Mouse (Mus musculus) neural tube, embryonic 11.5 days (tissue): ENCODE data around the gene Rora. TPM values are rescaled to one million over a fixed set of nuclear protein-coding genes. Genes with fewer than 3 reads are reported as not detected.

ENCODE experiments used
- ATAC-seq: fragments of 200-750 bp; cut with Nextera tagmentation; 2 replicates; pipeline ENCODE4 v1.8.0; 2017; ENCODE audit warnings: moderate number of reproducible peaks, mild to moderate bottlenecking, moderate TSS enrichment, moderate library complexity; ENCODE audit not compliant: insufficient read depth, low FRiP score, low TSS enrichment
- DNase-seq: peaks from one replicate; pipeline ENCODE4 v3.0.0-alpha.2; 2015; ENCODE audit warnings: low spot score
- H3K27ac ChIP-seq: fragments of 300-500 bp; sonication (generic); 2 replicates; pipeline ENCODE4 v1.5.1; 2014; ENCODE audit warnings: low read depth, mild to moderate bottlenecking, low read length
- H3K27me3 ChIP-seq: fragments of 300-500 bp; sonication (generic); 2 replicates; pipeline ENCODE4 v1.6.1; 2014; ENCODE audit warnings: mild to moderate bottlenecking, low read length, mixed read lengths; ENCODE audit not compliant: control insufficient read depth, insufficient read depth
- H3K36me3 ChIP-seq: fragments of 300-500 bp; sonication (generic); 2 replicates; pipeline ENCODE4 v1.6.1; 2014; ENCODE audit warnings: mild to moderate bottlenecking, low read length, moderate library complexity, mixed read lengths; ENCODE audit not compliant: control insufficient read depth, insufficient read depth
- H3K4me1 ChIP-seq: fragments of 300-500 bp; sonication (generic); 2 replicates; pipeline ENCODE4 v1.6.1; 2014; ENCODE audit warnings: low read length, mixed read lengths; ENCODE audit not compliant: control insufficient read depth, insufficient read depth
- H3K4me2 ChIP-seq: fragments of 300-500 bp; sonication (generic); 2 replicates; pipeline ENCODE4 v1.6.1; 2014; ENCODE audit warnings: low read depth, mild to moderate bottlenecking, moderate library complexity
- H3K4me3 ChIP-seq: fragments of 300-500 bp; sonication (generic); 2 replicates; pipeline ENCODE4 v1.5.1; 2014; ENCODE audit warnings: low read depth, low read length
- H3K9ac ChIP-seq: fragments of 300-500 bp; sonication (generic); 2 replicates; pipeline ENCODE4 v1.6.1; 2014; ENCODE audit warnings: mild to moderate bottlenecking, low read length
- H3K9me3 ChIP-seq: fragments of 300-500 bp; sonication (generic); 2 replicates; pipeline ENCODE4 v1.6.1; 2016; ENCODE audit warnings: low read length; ENCODE audit not compliant: control insufficient read depth
- WGBS: fragments of 180-500 bp; shearing (Covaris S2); extraction: QIAGEN DNeasy Blood & Tissue Kit; methylation state at CpG from one replicate; pipeline ENCODE4 v1.1.7; 2014; 5-methylcytosine and 5-hydroxymethylcytosine counted together
- polyA plus RNA-seq: library from polyadenylated mRNA; unstranded; fragments of >200 nt; fragmentation: Nextera tagmentation; extraction: Ambion mirVana; gene quantifications from 2 replicates; pipeline ENCODE4 v1.2.1, GENCODE M21; 2014

Rora gene
- polyA plus RNA-seq, 1 experiment from 2014 or later, result 3.2 TPM

DNA sequence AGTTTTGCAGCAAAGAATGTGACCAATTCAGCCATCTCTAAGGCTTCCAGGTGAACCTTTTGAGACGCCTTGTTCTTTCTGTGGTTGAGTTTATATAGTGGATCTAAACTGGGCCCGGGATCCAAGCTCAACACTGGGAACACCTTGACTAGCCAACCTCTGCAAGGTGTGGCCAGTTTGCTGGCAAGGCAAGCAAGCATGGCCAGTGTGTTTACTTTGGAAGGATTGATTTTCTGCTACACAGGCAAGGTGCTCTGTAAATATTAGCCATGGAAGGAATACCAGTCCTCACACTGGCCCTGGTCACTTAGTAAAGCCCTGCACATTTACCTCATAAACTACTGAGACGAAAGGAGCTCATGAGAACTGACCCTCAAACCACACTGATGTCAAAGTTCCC lies 172.3 kb downstream of the Rora start:
- H3K36me3 ChIP-seq, result no peaks in the 10 kb centered on the region
- no peaks in the 10 kb centered on the region for H3K27me3 ChIP-seq
- H3K4me3 ChIP-seq, result no peak overlapping the region
- H3K9ac ChIP-seq, result no peak overlapping the region
- 91% methylated on average over 3 of the region's 3 CpGs for WGBS
- no peak for ATAC-seq
- H3K27ac ChIP-seq, result no peak overlapping the region
- H3K4me1 ChIP-seq, result no peaks in the 10 kb centered on the region; the same call in 1 of the 2 replicates
- no peak overlapping the region for H3K4me2 ChIP-seq
- H3K9me3 ChIP-seq, result no peaks in the 10 kb centered on the region
- no peak for DNase-seq

DNA sequence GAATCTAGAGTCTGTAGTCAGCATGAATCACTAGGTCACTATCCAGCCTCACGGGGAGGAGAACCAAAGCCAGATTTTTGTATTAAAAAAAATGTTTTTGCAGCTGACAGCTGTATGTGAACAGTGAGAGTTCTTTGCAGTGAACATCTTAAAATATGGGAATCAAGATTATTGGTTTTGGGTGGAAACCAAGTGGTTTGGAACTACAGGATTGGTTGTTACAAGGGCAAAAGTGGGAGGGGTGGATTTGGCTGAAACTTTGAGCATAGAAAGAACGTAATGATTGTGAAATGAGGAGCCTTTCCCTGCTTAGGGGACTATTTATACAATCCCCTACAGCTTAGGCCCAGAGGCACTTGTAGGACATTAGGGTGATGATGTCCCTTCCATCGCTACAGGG lies 173.9 kb downstream of the Rora start:
- ATAC-seq (no peak), DNase-seq (no peak)
- H3K27ac ChIP-seq, result no peak overlapping the region
- H3K4me1 ChIP-seq, result no peaks in the 10 kb centered on the region; the same call in 1 of the 2 replicates
- no peaks in the 10 kb centered on the region for H3K9me3 ChIP-seq
- no peak overlapping the region for H3K4me3 ChIP-seq
- H3K9ac ChIP-seq, result no peak overlapping the region
- no peaks in the 10 kb centered on the region for H3K27me3 ChIP-seq
- WGBS, result 86% methylated on average over 3 of the region's 3 CpGs
- no peak overlapping the region for H3K4me2 ChIP-seq
- no peaks in the 10 kb centered on the region for H3K36me3 ChIP-seq

DNA sequence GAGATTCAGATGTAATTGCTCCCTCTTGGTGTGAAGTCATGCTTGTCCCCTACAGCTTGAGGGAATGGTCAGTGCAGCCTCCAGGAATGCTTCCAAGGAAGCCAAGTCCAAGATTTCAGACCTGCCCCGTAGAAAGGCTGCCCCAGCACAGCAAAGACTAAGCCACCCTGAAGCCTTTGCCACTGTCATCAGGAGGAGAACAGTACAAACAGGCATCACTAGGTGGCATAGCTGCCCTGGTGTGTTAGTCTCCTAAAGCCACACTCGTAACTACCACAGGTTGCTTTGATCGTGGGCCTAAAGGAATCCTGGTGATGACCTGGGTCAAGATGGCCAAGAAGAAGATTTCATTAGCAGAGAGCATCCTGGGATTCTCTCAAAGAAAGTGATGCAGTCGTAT lies 176.3 kb downstream of the Rora start:
- no peak overlapping the region for H3K4me2 ChIP-seq
- H3K9ac ChIP-seq, result no peak overlapping the region
- H3K27me3 ChIP-seq, result no peaks in the 10 kb centered on the region
- H3K4me3 ChIP-seq, result no peak overlapping the region
- ATAC-seq (no peak), DNase-seq (no peak)
- H3K36me3 ChIP-seq, result no peaks in the 10 kb centered on the region
- H3K27ac ChIP-seq, result no peak overlapping the region
- H3K4me1 ChIP-seq, result no peaks in the 10 kb centered on the region; the same call in 1 of the 2 replicates
- WGBS, result 88% methylated on average over 4 of the region's 4 CpGs
- H3K9me3 ChIP-seq, result no peaks in the 10 kb centered on the region

DNA sequence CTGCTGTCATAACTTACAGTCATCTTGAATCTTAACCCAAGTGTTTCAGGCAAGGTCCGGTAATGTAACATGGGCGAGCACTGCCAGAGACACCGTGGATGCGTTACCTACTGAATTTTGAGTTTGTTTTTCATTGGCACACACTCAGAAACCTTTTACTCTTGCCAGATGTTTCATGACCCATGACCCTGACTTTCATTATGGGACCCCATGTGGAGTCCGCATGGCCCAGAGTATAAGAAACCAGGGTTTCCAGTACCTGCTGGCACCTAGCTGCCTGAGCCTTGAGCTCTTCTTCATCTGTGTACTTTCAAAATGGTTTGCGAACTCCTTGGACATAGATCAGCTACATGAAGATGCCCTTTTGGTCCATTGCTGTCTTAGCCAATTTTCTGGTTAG lies 179.7 kb downstream of the Rora start:
- no peaks in the 10 kb centered on the region for H3K36me3 ChIP-seq
- no peaks in the 10 kb centered on the region for H3K27me3 ChIP-seq
- no peak overlapping the region for H3K4me2 ChIP-seq
- ATAC-seq, result no peak
- no peaks in the 10 kb centered on the region for H3K4me1 ChIP-seq
- WGBS, result 67% methylated on average over 6 of the region's 6 CpGs
- no peaks in the 10 kb centered on the region for H3K9me3 ChIP-seq
- H3K9ac ChIP-seq, result no peak overlapping the region
- DNase-seq, result no peak
- H3K27ac ChIP-seq, result no peak overlapping the region
- no peak overlapping the region for H3K4me3 ChIP-seq

DNA sequence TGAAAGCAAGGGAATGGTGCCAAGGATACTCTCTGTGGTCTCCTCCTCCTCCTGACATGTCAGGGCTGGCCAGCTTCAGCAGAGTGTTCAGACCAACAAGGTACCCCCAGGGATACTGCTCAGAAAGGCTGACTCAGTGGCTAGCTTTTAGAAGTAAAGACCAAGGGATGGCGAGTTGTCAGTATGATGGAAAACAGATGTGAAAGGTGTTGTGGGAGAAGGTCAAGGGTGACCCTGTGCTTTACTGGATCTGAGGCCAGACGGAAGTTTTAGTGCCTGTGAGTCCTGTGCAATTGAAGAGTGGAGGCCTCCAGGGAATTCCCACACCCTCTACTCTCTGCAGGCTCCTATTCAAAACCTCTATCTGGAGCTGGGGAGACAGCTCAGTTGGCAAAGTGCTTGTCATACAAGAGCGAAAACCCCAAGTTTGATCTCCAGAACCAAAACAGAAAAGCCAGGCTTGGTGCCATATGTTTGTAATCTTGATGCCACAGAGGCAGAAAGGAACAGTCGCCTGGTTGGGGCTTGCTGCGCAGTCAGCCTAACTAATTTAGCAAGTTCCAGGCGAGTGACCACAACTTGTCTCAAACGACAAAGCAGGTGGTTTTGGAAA lies 181.6 kb downstream of the Rora start:
- no peak for DNase-seq
- no peaks in the 10 kb centered on the region for H3K27me3 ChIP-seq
- no peaks in the 10 kb centered on the region for H3K4me1 ChIP-seq
- H3K27ac ChIP-seq, result no peak overlapping the region
- no peak for ATAC-seq
- H3K4me3 ChIP-seq, result no peak overlapping the region
- H3K9me3 ChIP-seq, result no peaks in the 10 kb centered on the region
- no peaks in the 10 kb centered on the region for H3K36me3 ChIP-seq
- WGBS, result 63% methylated on average over 7 of the region's 7 CpGs
- no peak overlapping the region for H3K9ac ChIP-seq
- no peak overlapping the region for H3K4me2 ChIP-seq

DNA sequence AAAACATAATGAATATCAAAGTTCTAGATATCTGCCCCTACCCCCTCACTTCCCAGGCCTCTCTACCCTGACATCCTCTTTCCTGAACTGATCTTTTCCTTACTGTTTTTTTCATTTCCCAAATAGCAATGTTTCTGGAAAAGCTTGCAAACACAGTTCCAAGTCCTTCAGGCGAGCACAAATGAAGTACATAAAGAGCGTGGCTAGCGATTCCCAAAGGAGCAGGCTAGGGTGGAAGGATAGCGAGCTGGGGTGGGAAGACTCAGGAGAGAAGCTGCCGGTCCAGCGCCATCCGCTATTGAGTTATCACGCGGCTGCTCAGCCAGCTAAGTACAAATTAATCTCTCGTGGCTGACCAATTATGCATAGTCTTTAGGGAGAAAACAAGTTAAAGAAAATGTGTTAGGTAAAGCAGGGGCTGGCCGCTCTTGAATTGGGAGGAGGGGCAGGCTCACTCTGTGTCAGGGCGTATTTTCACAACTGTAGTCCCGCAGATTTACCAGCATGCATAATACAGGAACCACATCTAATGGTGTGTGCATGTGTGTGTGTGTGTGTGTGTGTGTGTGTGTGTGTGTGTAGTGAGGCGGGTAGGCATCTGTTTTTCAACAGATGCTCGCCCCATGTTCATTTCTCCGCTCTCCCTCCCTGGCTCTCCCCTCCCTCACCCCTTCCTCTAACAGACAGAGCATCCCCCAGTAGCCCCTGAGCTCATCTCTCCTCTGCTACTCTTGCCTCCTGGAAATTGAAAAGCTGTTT lies 188.7 kb downstream of the Rora start:
- H3K27me3 ChIP-seq, result no peaks in the 10 kb centered on the region
- no peak overlapping the region for H3K9ac ChIP-seq
- no peak for ATAC-seq
- H3K4me2 ChIP-seq, result no peak overlapping the region
- H3K36me3 ChIP-seq, result no peaks in the 10 kb centered on the region
- H3K27ac ChIP-seq, result no peak overlapping the region
- H3K4me3 ChIP-seq, result no peak overlapping the region
- peaks cover 3% of the 10 kb centered on the region for H3K4me1 ChIP-seq
- WGBS, result 75% methylated on average over 16 of the region's 16 CpGs
- no peaks in the 10 kb centered on the region for H3K9me3 ChIP-seq
- DNase-seq, result peak; percentile 25

DNA sequence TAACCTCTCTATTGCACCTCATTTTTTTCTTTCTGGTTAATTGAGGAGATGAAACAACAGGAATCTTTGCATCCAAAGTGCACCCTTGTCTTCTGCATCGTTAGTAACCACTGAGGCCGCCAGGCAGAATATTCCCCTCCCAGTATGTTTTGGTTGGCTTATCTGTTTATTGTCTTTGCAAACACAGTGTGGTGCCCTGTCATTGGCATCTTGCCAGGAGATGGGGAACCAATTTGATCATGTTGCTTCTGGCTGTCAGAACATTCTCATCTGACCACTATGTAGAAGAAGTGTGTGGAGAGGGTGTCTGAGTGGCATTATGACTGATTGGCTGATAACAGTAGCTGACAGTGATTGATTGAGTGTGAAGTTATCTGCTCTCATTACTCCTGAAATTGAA lies 192.0 kb downstream of the Rora start:
- no peaks in the 10 kb centered on the region for H3K36me3 ChIP-seq
- H3K4me1 ChIP-seq, result peaks cover 3% of the 10 kb centered on the region
- no peak overlapping the region for H3K4me3 ChIP-seq
- DNase-seq, result no peak
- no peak overlapping the region for H3K27ac ChIP-seq
- no peak overlapping the region for H3K4me2 ChIP-seq
- H3K9ac ChIP-seq, result no peak overlapping the region
- no peaks in the 10 kb centered on the region for H3K27me3 ChIP-seq
- no peak for ATAC-seq
- 74% methylated on average over 2 of the region's 2 CpGs for WGBS
- no peaks in the 10 kb centered on the region for H3K9me3 ChIP-seq

DNA sequence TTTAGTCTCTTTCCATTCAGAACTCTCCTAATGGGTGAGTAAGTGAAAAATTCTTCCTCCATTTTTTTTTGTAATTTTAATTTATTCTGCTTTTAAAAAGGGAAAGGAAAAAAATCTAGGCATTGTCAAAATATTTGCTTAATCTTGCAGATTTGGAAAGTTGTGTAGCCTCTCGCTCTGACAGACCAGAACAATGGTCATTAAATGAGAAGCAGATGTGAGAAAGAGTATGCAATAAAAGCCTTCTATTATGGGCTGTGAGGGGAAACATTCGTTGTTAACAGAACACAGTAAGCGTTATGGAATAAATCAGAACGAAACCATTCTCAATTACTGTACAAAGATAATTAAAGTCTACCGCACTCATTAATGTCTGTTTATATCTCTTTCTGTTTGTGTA lies 196.7 kb downstream of the Rora start:
- Histone ChIP-seq H3K9me3 (no peaks in the 10 kb centered on the region), H3K9ac (no peak overlapping the region), H3K4me2 (no peak overlapping the region), H3K27me3 (no peaks in the 10 kb centered on the region), H3K27ac (no peak overlapping the region), H3K4me1 (no peaks in the 10 kb centered on the region), H3K4me3 (no peak overlapping the region), H3K36me3 (no peaks in the 10 kb centered on the region)
- DNase-seq (no peak), ATAC-seq (no peak)
- 62% methylated on average over 5 of the region's 5 CpGs for WGBS

DNA sequence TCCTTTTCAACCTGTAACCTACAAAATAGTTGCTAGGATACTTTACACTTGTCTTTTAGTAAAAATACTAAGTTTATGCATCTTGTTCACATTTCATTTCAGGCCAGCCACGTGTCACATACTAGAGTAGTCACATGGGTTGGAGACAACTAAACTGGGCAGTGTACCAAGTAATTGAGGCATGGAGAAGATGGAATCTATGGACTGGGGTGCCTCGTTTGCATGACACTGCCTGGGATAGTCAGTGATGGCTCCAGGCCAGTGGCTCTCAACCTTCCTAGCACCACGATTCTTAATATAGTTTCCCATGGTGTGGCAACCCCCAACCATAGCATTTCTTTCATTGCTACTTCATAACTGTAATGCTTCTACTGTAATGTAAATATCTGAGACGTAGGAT lies 198.6 kb downstream of the Rora start:
- WGBS, result 82% methylated on average over 4 of the region's 4 CpGs
- ATAC-seq (no peak), DNase-seq (no peak)

More for the DNA sequence above, 198.6 kb downstream of the Rora start:
- H3K36me3 ChIP-seq, result no peaks in the 10 kb centered on the region
- no peak overlapping the region for H3K4me3 ChIP-seq
- H3K4me1 ChIP-seq, result no peaks in the 10 kb centered on the region
- no peaks in the 10 kb centered on the region for H3K9me3 ChIP-seq
- no peak overlapping the region for H3K27ac ChIP-seq
- no peak overlapping the region for H3K4me2 ChIP-seq
- H3K9ac ChIP-seq, result no peak overlapping the region
- H3K27me3 ChIP-seq, result no peaks in the 10 kb centered on the region
